Comparison of ENCODE assay signal across 15 mouse cellular contexts in the genomic region with DNA sequence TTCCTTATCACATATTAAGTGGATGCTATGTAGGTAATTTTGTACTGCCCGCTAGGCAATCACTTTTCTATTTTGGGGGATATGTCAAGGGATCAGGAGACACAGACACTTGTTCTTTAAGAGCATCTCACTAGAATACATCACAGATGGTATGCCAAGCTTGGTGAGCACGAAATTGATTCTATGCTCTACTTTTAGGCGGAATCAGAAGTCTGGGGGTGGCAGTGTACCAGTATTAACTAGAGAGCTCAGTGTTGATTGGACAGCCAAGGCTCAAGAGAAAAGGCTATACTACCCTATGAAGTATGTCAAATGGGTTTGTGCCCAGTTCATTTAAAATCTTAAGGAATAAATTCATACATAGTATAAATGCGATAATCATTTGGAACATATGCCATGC.
"Had no signal": no experiment of that assay in that cellular context is flagged by ENCODE, and none has a peak within 500 bp of the region (broad histone marks: within the 10 kb centered on the region; RNA-seq: fewer than 3 reads in every experiment).

No protein-coding gene starts in this region.

- ATAC-seq: hindbrain, postnatal 0 days; intestine, embryonic 16.5 days; liver, embryonic 12.5 days had no signal

- DNase-seq: gastrocnemius, postnatal 14 days; gastrocnemius, postnatal 36 days; heart, adult 18-20 months; heart, postnatal 14 days; heart, postnatal 36 days; kidney, adult 11 months; kidney, adult 2 months; kidney, adult 9 months; kidney, postnatal 14 days; kidney, postnatal 36 days; layer of hippocampus, postnatal 36 days; left cerebral cortex, postnatal 4 days had no signal
